Mouse (Mus musculus) liver, adult 2 months (tissue): ENCODE data around the gene Spata31d1d.

ENCODE experiments used
- CTCF ChIP-seq: fragments of 200-500 bp; IDR thresholded peaks from 2 replicates; pipeline ENCODE4 v1.5.1; 2011; ENCODE audit warnings: low read depth, low read length, control low read depth
- POLR2A ChIP-seq: fragments of 200-500 bp; IDR thresholded peaks from 2 replicates; pipeline ENCODE4 v1.6.1; 2011; ENCODE audit warnings: low read length, control low read depth; ENCODE audit not compliant: insufficient read depth; ENCODE audit errors: extremely low read depth

DNA sequence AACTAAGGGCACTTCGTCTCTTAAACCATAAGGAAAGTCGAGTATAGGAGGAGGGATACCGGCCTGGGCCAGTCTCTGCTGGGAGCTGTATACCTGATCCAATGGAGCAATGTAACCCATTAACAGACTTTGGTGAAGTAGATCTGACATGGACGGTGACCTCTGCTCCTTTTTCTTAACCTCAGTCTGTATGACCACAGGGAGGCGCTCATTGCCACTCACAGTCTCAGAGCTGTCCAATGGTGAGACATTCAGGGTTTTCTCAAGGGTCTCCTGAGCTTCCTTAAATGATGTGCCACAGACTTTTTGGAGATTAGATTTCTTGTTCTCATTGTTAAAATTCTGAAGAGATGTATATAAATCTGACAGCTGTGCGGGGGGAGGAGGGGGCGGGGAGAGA is 41.0 kb downstream of the Spata31d1d start:
- no peak for TF ChIP-seq CTCF
- TF ChIP-seq POLR2A = no peak
